Mouse (Mus musculus) neural tube, embryonic 12.5 days (tissue): ENCODE measurements at regions not wholly inside any gene's neighbourhood (a gene's known extent, or its start where the extent isn't known, plus 50 kb on each side); places are given as distances from the start of the nearest gene placed in this dataset.

Experiments used
- ATAC-seq: fragments of 200-750 bp; cut with Nextera tagmentation; 2 replicates; pipeline ENCODE4 v1.8.0; 2017; ENCODE audit warnings: low read depth, mild to moderate bottlenecking, moderate TSS enrichment, moderate library complexity; ENCODE audit not compliant: low FRiP score
- H3K27ac ChIP-seq: fragments of 300-500 bp; sonication (generic); 2 replicates; pipeline ENCODE4 v1.5.1; 2016
- H3K27me3 ChIP-seq: fragments of 300-500 bp; sonication (generic); replicated peaks from 2 replicates; pipeline ENCODE4 v1.6.1; 2016; ENCODE audit warnings: mild to moderate bottlenecking
- H3K36me3 ChIP-seq: fragments of 300-500 bp; sonication (generic); 2 replicates; pipeline ENCODE4 v1.6.1; 2016; ENCODE audit warnings: mild to moderate bottlenecking
- H3K4me1 ChIP-seq: fragments of 300-500 bp; sonication (generic); 2 replicates; pipeline ENCODE4 v1.6.1; 2016
- H3K4me2 ChIP-seq: fragments of 300-500 bp; sonication (generic); replicated peaks from 2 replicates; pipeline ENCODE4 v1.6.1; 2016; ENCODE audit warnings: mild to moderate bottlenecking
- H3K4me3 ChIP-seq: fragments of 300-500 bp; sonication (generic); 2 replicates; pipeline ENCODE4 v1.5.1; 2016
- H3K9ac ChIP-seq: fragments of 300-500 bp; sonication (generic); 2 replicates; pipeline ENCODE4 v1.6.1; 2016; ENCODE audit warnings: mild to moderate bottlenecking
- H3K9me3 ChIP-seq: fragments of 300-500 bp; sonication (generic); 2 replicates; pipeline ENCODE4 v1.6.1; 2016; ENCODE audit warnings: mild to moderate bottlenecking
- WGBS: fragments of 180-500 bp; shearing (Covaris S2); methylation state at CpG from one replicate; pipeline ENCODE4 v1.1.7; 2016; 5-methylcytosine and 5-hydroxymethylcytosine counted together

DNA sequence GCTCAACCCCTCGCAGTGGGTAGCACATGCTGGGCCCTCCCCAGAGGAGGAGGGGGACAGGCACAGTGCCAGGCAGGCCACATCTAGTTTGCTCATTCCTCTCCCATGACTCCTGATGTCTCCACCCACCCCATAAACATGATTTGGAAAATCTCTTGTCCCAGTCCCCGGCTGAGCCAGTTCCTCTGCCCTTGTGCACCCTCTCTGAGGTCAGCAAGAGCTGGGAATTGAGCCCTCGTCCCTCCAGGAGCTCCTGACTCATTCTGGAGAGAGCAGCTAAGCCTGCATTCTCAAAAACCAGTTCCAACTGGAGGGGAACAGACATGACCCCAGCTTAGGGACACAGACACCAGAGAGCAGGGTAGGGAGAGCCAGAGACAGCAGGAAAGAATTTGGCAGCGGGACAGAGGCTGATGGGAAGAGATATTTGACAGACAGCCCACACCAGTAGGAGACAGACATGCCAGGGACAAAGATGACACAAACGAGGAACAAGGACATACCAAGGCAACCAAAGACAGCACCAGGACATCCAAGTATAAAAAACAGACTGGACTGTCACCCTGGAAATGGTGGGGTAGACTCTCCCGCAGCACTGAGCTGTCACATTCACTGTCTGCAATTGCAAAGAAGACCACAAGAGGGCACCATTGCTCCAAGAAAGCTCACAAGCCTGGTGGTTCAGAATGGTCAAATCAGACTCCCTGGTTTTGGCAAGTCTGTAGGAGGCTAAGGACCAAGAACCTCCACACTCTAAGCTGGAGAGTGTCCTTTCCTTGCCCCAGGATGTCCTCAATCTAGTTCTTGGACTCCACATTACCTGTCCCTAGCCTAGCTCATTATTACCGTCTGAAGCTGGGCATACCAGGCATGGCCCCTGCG, 58.8 kb upstream of the Thy1 start:
- Histone ChIP-seq H3K27me3 (no peaks in the 10 kb centered on the region), H3K4me2 (no peak overlapping the region), H3K9ac (no peak overlapping the region), H3K36me3 (no peaks in the 10 kb centered on the region), H3K4me1 (peaks cover 3% of the 10 kb centered on the region), H3K9me3 (no peaks in the 10 kb centered on the region), H3K27ac (no peak overlapping the region), H3K4me3 (no peak overlapping the region)
- ATAC-seq, result peak; percentile 41; the same call in 1 of the 2 replicates
- 47% methylated on average over 8 of the region's 8 CpGs for WGBS

DNA sequence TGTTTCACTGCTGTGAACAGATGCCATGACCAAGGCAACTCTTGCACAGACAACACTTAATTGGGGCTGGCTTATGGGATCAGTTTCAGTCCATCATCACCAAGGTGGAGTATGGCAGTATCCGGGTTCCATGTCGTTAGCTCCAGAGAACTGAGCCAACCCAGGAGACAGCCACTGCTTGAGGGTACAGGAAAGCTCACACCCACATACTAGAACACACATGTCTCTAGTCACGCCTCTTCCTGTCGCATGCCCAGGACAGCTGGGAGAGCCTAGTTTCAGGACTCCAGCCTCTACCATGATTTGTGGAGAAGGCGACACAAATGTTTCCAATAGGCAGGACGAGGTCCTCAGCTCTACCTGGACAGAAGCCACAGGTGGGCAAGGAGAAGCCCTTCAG, 55.2 kb upstream of the Thy1 start:
- Histone ChIP-seq H3K27ac (no peak overlapping the region), H3K4me1 (peaks cover 5% of the 10 kb centered on the region), H3K27me3 (no peaks in the 10 kb centered on the region), H3K36me3 (no peaks in the 10 kb centered on the region), H3K9me3 (no peaks in the 10 kb centered on the region), H3K4me2 (no peak overlapping the region), H3K9ac (no peak overlapping the region), H3K4me3 (no peak overlapping the region)
- 88% methylated on average over 6 of the region's 6 CpGs for whole genome bisulfite sequencing
- ATAC-seq, result no peak

DNA sequence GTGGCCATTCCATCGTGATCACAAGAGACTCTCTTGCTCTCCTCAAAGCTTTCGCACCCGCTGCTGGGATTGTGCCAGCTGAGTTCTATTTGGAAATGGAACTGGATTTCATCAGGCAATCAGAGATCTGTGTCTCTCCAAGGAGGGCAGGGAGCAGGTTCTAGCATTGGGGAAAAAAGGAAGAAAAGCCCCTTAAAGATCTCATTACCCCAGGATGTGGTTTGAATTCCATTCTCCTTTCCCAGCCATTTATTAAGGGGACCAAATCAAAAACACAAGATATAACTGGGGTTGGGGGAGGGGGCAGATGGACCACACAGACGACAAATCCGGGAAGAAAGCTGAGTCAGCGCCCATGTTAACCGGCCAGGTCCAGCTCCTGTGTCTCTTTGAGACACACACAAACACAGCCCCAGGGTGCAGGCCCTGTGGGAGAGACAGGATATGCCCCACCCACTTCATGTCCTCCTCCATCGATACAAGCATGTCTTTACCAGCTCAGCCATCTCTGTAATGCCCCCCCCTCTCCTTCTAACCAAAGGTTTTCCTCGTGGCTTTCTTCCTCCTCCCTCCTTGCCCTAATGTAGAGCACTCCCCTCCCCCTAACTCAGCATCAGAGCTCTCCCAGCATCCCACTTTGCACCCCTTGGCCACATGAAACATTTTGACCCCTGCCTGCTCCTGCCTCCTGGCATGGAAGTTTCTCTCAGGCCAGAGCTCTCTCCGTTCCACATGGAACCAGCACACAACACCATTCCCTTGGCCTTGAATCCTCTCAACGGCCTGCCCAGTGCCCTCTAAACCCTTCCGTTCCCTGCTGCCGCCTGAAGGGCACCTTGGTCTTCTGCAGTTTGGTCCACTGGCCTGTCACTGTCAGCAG, 54.0 kb upstream of the Thy1 start:
- no peak overlapping the region for H3K4me2 ChIP-seq
- no peaks in the 10 kb centered on the region for H3K27me3 ChIP-seq
- ATAC-seq, result no peak
- no peaks in the 10 kb centered on the region for H3K36me3 ChIP-seq
- H3K27ac ChIP-seq, result no peak overlapping the region
- 50% methylated on average over 13 of the region's 13 CpGs for WGBS
- H3K9me3 ChIP-seq, result no peaks in the 10 kb centered on the region
- no peak overlapping the region for H3K4me3 ChIP-seq
- 0 out of 2 replicates have a peak overlapping the region, but pooled peaks have one; percentile 4 for H3K9ac ChIP-seq
- H3K4me1 ChIP-seq, result peaks cover 17% of the 10 kb centered on the region

DNA sequence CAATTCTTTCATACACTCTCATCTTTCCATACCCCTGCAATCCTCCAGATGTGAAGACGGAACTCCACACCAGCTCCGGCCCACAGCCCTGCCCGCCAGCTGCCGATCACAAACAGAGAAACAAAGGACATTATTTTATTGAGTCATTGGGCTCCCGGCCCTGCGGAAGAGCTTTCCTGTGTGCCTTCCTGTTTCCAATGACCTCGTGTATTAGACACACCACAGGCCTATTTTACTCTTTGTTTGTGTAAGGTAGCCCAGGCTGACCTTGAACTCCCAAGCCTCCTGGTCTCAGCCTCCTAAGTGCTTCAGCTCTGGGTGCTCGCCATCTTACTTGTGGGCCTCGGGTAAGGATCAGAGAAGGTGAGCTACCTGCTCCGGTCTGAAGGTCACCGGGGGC, 53.1 kb upstream of the Thy1 start:
- H3K36me3 ChIP-seq, result no peaks in the 10 kb centered on the region
- ATAC-seq, result no peak
- H3K9me3 ChIP-seq, result no peaks in the 10 kb centered on the region
- 68% methylated on average over 11 of the region's 11 CpGs for WGBS
- H3K4me3 ChIP-seq, result no peak overlapping the region
- H3K9ac ChIP-seq, result 0 out of 2 replicates have a peak overlapping the region, but pooled peaks have one; percentile 4
- no peak overlapping the region for H3K27ac ChIP-seq
- H3K4me2 ChIP-seq, result no peak overlapping the region
- H3K4me1 ChIP-seq, result peaks cover 17% of the 10 kb centered on the region
- no peaks in the 10 kb centered on the region for H3K27me3 ChIP-seq

DNA sequence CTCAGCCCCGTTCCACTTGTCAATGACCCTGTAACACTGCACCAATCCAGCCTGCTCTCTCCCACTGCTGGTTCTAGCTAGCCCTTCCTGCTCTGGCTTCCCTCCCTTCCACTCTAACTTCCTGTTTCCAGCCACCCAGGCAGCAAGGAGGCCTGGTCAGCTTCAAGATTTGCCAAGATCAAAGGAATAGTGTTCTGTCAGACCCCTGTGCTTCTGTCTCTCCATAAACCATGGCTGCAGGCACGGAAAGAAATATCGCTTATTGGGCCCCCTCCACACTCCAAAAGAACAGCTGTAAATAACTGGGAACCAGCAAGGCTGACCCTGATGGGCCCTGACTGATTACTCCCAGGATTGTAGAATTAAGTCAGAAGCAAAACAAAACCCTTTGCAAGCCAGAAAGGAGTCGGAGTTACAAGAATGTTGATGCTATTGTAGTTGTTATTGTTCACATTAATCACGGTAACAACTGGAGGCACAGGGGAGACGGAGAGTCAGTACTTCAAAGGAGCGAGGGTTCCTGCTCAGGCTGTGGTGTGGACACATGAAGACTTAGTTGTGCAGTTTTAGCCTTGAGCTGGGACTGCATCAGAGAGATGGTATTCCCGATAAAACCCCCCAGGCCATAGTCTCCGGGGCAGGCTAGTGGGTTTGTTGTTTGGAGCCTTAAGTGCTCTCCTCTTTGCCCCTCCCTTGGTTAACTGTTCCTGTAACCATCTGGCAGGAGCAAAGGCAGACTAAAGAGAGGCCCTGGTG, 49.8 kb upstream of the Thy1 start:
- WGBS, result 5% methylated on average over 9 of the region's 9 CpGs
- ATAC-seq, result no peak
- Histone ChIP-seq H3K4me2 (no peak overlapping the region), H3K27ac (no peak overlapping the region), H3K4me1 (peaks cover 17% of the 10 kb centered on the region), H3K9ac (no peak overlapping the region), H3K36me3 (no peaks in the 10 kb centered on the region), H3K27me3 (no peaks in the 10 kb centered on the region), H3K9me3 (no peaks in the 10 kb centered on the region), H3K4me3 (no peak overlapping the region)
